Mouse (Mus musculus) left cerebral cortex, postnatal 25 days (tissue): Measurements from ENCODE around the gene Sipa1l1. TPM values are rescaled to one million over a fixed set of nuclear protein-coding genes. Genes with fewer than 3 reads are reported as not detected.
A peak's percentile ranks its signal among the peaks of the same experiment; 100 is the strongest.

Experiments
- DNase-seq, 2 experiments: peaks; one replicate each; pipeline ENCODE4 v3.0.0; 2022; ENCODE audit warnings: low spot score in 2 of 2, mixed read lengths in 1 of 2
- intact Hi-C: fragments of 180-260 bp; cut with DNase I; formaldehyde crosslinking; loops from one replicate; pipeline ENCODE4 v1.15.1; 2025
- total RNA-seq, 2 experiments: library from RNA; stranded (reverse); gene quantifications; 2 replicates each; pipeline ENCODE4 v1.2.3; 2021

The Sipa1l1 gene
- total RNA-seq, 2 experiments from 2014 or later: 258 to 266 TPM

DNA sequence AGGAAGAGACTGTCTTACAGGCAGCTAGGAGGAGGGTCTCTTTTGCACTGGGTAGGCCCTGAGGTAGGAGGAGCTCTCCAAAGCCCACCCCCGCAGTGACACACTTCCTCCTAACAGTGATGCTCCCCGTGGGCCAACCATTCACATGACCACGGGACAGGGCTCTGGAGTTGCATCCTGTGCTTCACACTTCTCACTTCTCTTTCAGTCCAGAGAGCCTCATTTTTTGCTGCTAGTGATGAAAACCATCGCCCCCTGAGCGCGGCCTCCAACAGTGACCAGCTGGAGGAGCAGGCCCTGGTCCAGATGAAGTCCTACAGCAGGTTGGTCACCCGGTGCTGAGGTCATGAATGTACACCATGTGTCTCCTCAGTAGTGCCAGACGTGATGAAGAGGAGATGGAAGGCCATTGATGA lies 277.5 kb downstream of the Sipa1l1 start:
- intact Hi-C loops: loop anchor here (10.0 kb wide), 1 partner anchor 272 kb away; no protein-coding TSS in a partner anchor
- DNase-seq: no peak

DNA sequence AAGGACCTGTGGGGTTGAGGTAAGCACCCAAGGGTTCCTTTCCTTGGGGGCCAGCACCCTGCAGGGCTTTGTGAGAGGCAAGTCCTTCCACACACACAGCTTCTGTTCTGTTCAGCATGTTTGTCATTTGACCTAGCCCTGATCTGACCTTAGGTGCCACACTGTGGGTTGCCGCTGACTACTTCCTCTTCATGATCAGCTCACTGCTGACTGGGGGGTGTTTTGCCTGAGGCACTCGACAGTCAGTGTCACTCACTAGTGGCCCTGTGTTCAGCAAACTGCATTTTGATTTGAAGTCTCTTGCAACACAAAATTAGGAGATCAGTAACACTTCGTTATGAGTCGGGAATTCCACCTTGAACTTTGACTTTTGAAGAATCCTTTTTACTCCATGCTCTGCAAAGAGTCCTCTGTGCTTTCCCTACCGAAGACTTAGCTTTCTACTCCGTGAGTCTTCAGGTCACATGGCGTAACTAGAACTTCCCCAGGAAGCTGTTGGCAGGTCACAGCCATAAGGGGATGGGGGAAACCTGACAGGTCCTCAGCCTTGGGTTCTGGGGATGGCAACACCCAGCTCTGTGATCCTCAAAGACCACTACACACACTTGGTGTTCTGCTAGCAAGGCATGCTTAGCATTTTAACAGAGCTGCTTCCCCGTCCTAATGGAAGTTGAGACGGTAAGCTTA lies 279.2 kb downstream of the Sipa1l1 start:
- no peak for DNase-seq
- intact Hi-C loops: loop anchor here (10.0 kb wide), 1 partner anchor 273 kb away; no protein-coding TSS in a partner anchor

DNA sequence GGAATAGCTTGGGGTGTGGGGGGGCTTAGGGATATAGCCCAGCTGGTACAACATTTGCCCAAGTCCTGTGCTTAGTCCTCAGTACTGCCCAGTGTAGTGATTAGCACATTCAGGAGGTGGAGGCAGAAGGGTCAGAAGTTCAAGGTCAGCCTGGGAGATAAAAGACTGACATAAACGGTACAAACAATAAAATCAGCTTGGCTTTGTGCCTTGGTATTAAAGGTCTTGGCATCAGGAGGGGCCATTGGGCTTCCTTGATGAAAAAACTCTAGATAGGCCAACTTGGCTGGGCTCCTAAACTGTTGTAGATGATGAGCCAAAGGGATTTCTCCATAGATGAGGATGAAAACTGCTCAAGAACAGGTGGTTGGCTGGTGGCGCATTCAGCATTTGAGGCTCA lies 283.3 kb downstream of the Sipa1l1 start:
- intact Hi-C loops: no loop called here
- DNase-seq: no peak

DNA sequence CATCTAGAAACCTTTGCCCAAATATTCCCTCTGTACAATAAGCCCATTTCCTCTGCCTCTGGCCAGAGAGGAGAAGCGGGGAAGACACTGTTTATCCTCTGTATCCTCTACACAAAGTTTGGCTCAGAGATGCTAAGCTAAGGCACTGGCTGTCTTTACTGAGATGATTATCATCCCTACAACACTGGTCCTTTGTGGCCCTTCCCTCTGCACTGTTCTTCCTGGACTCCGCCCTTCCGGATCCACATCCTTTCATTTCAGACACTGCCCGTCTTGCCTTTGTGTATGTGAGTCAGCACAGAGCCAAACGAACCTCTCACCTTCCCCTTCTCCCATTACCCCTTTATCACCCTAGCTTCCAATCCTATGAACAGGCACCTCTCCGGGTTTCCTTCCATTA lies 285.3 kb downstream of the Sipa1l1 start:
- no peak for DNase-seq

DNA sequence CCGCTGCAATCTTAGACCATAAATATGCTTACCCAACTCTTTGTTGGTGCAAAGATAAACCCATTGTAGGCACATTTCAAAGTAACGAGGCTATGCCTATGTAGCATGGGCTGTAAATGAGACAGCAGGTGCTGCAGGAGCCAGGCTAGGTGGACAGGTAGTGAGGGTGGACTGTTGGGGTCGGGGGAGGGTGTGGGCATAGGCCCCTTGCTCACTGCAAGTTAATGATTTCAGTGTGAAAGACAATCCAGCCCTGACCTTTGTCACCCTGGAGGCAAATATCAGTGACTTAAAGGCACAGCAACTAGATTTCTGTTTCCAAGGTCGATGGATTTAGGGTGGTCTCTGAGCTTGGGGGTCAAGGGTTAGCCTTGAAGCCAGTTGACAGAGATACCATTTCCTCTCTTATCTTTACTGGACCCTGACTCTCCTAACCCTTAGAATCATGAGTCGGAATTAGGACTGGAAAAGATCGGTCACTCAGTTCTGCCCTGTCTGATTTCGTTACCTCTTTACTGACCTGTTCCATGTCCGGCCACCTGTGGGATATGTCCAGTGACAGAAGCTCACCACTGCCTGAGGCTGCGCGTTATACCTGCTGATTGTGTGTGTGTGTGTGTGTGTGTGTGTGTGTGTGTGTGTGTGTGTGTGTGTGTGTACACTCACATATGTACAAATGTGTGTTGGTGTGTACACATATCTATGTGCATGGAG lies 286.7 kb downstream of the Sipa1l1 start:
- no peak for DNase-seq
- intact Hi-C loops: no loop called here

More for the DNA sequence above, 285.3 kb downstream of the Sipa1l1 start:
- intact Hi-C loops: no loop called here

DNA sequence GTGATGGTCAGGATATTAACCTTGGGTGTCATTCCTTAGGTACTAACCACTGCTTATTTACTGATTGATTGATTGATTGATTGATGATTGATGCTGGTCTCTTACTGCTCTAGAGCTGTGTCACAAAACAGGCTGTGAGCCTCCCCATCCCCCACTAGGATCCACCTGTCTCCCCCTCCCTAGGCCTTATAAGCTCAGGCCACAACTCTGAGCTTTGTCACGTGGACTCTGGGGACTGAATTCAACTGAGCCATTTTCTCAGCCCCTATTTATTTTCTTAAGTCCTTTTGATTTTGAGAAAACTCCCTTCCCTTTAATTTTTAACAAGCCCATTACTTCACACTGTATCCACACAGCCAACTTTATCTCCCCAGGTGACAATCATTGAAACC lies 287.3 kb downstream of the Sipa1l1 start:
- intact Hi-C loops: no loop called here
- no peak for DNase-seq

DNA sequence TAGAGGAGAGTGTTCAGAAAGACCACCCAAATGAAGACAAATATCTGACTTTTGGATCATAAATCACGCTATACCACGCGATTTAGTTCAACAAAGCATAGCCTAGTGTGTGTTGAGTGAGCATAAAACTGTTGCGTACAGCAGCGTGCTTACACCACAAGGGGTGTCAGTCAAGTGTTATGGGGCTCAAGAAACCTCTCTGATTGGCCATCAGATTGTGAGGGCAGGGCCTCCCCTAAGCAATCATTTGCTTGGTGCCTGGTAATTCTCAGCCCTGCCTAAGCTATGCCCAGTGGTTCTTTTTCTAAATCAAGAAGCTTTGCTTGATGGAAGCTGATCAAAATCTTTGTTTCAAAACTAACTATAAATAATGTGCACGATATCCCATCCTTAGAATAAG lies 288.5 kb downstream of the Sipa1l1 start:
- DNase-seq: no peak
- intact Hi-C loops: no loop called here

DNA sequence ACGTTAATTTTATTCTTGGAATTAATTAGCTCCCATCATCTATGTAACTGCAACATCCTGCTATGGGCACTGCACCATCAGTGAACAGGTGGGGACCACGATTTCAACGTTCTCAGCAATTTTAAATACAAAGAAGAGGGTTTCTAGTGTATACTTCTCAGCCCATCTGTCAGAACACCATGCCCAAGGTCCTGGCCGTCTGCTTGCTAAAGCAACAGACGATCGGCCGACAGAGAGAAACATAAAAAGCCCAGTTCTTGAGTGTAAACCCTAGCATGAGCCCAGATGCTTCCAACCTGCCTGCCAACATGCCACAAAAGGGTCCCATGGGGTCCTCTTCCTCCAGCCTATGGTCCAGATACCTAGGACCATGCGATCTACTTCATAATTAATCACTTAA lies 288.9 kb downstream of the Sipa1l1 start:
- intact Hi-C loops: no loop called here
- DNase-seq: no peak

DNA sequence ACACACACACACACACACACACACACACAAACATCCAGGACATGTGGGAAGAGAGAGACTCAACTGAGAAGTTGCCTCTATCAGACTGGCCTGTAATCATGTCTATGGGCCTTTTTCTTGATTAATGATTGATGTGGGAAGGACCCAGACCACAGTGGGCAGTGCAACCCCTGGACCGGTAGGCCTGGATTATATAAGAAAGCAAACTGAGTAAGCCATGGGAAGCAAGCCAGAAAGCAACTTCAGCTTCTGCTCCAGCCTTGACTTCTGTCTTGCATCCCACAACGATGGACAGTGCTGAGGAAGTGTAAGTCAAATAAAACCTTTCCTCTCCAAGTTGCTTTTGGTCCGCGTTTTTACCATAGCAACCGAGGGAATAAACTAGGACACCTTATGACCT lies 298.1 kb downstream of the Sipa1l1 start:
- intact Hi-C loops: loop anchor here (5.0 kb wide), 1 partner anchor 295 kb away; no protein-coding TSS in a partner anchor

DNA sequence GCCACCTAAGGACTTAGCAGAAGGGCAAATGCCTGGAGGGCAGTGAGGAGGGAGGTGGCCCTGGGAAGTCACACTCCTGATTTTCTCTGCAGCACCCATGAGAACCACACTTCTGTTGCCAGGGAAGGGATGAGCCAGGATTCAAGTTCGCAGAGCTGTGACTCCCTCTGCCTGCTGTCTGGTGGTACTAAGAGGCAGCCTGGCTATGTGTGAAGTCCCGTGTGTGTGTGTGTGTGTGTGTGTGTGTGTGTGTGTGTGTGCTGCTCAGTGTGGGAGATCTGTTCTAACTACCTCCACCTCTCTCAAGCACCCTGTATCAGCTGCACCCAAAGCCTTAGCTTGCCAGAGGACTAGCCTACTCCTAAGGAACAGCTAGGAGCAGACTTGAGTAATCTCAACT lies 298.5 kb downstream of the Sipa1l1 start:
- DNase-seq: peak; percentile 60 to 80
- intact Hi-C loops: loop anchor here (5.0 kb wide), 1 partner anchor 295 kb away; no protein-coding TSS in a partner anchor

More for the DNA sequence above, 298.1 kb downstream of the Sipa1l1 start:
- DNase-seq: no peak

DNA sequence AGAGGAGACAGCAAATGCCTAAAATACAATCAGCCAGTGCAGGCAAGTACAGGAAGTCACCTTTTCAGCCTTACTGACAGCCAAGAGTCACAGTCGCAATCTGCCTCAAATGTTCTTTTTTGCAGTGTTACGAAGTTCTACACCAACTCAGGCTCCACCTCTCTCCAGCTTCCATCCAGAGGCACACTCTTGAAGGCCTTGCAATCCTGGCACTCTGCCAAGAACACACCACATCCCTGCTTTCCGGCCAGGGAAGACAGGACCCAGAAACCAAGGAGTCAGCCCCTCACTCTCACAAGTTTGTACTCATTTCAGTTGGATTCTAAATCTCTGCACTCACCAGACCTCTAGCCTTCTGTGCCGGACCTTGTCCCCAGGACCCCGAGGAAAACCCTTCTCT lies 299.3 kb downstream of the Sipa1l1 start:
- intact Hi-C loops: loop anchor here (5.0 kb wide), 1 partner anchor 296 kb away; no protein-coding TSS in a partner anchor
- no peak for DNase-seq

DNA sequence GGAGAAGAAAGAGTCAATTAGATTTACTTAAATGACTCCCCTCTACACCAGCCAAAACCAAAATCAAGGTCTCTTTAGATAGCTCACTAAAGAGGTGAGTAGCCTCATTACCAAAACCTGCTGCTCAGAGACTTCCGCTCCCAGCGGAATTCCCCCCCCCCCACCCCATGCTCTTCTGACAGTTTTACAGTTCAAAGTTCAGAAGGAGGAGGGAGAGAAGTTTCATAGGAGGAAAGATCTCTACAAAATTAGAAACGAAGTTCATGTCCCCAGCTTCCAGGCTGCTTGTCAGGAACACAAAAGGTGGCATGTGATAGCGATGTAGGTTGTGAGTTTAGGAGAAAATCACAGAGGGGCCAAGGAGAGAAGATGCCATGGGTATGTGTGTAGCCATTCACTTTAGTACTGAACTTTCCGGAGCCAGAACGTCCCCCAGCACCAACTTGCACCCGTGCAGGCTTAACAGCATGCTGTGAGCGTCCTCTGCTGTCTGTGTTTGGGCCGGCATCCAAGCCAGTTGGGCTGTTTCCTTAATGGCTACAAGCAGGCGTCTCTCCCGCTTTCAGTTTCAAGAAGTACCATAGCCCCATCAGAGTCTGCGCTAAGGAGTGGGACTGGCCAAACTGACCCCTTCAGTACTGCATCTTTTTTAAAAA lies 300.7 kb downstream of the Sipa1l1 start:
- intact Hi-C loops: loop anchor here (5.0 kb wide), 2 partner anchors 298 to 498 kb away; no protein-coding TSS in a partner anchor
- peak; percentile 87 to 95 for DNase-seq

DNA sequence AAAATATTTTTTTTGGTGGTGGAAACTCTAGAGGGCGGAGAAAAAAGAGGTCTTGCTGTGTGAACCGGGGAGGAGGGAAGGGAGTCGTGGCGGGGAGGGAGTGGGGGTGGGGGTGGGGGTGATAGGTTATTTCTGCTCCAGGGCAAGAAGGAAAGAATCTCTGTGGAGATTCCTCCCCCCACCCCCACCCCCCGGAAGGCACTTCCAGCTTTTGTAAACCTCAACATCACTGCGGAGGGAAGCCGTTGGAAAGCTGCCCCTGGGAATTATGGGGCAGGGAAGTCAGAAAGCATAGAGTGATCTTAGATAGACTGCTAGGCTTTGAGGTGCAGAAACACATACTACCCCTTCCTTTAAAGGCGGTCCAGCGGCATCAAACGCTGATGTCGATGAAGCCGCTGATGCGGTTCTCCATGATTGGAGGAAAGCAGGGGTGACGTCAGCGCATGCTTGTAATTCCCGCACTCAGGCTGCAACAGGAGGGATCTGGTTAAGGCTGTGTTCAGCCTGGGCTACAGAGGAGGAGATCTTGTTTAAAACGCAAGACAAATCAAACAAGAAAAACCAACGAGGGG lies 301.3 kb downstream of the Sipa1l1 start:
- peak; percentile 77 to 93 for DNase-seq
- intact Hi-C loops: loop anchor here (5.0 kb wide), 1 partner anchor 498 kb away; no protein-coding TSS in a partner anchor

DNA sequence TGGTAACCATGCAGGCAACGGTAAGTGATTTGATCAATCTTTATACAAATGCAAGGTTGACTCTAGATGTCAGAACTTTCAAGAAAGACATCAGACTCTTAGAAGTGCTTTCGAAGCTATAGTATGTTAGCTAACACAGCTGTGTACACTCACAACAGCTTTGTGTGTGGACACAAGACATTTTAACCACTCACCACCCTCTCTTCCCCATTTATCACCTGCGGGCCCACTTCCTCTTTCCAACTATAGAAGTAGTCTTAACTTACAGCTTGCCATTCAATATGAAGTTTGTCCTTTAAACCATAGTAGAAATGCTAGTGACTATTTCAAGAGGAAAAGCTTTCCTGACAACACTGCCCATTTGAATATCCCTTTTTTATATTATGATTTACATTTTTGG lies 303.7 kb downstream of the Sipa1l1 start:
- DNase-seq: no peak
- intact Hi-C loops: loop anchor here (5.0 kb wide), 1 partner anchor 500 kb away; no protein-coding TSS in a partner anchor

DNA sequence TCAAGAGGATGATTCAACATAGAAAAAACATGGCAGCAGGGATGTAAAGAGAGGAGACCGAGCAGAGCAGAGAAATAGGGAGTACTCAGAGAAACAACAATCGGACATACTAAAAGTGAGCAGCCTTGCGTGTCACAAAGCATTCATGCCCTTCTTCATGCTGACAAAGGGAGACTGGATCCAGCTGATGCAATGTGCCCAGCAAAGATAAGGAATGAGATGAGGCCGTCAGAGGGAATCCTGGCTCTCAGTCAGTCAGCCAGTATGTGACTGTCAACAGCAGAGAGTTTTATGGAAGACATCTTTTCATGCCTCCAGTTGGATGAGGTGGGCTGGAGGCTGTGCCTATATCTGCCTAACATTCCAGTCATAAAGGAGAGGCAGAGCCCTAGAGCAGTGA lies 304.1 kb downstream of the Sipa1l1 start:
- no peak for DNase-seq
- intact Hi-C loops: loop anchor here (5.0 kb wide), 1 partner anchor 501 kb away; no protein-coding TSS in a partner anchor

DNA sequence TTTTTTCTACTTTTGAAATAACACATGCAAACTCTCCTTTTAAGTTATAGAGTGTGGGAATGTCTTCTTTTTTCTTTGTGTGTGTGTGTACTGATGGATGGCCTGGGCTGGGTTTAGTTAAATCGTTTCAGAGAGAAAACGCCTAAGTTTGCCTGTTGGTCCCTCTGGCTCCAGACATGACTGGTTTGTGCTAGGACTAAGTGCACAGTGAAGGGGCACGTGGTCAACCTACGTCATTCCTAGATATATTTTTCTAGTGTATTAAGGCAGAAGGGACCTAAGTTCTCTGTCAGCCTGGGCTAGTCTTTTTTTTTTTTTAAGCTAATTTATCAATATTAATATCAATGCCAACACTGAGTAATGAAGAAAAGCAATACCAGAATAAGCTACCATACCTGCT lies 305.3 kb downstream of the Sipa1l1 start:
- intact Hi-C loops: loop anchor here (5.0 kb wide), 1 partner anchor 502 kb away; no protein-coding TSS in a partner anchor
- DNase-seq: no peak

DNA sequence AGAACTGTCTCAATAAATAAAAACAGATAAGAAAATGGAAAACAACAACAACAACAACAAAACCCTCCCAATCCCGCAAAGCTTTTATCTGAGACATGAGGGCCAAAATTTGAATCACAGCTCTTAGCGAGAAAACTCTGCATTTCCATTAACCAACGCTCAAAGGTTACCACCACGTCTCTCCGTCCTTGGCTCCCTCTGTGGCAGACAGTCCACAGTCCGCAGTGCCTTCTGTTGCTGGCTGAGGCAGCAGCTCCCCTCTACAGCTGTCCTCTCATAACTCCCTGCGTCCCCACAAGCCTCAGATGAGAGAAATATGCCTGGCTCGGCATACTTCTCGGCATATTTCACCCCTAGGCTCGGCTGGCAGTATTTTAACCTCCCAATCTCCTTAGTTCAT lies 306.9 kb downstream of the Sipa1l1 start:
- DNase-seq: no peak
- intact Hi-C loops: no loop called here

DNA sequence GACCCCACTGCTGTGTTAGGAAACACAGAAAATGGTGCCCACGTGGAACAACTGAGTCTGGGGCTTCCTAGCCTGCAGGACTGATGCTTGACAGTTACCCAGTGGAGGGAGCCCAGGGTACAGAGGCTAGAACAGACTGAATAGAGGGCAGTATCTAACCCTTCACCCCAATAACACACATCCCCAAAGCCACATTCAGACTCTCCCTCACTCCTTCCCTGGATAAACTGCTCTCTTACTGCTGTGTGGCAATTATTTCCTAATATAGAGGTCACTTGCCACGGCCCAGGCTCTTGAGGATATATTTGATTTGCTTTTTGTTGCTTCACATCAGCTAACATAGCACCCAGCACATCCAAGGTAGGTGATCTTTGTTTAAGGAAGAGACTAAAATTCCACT lies 307.5 kb downstream of the Sipa1l1 start:
- DNase-seq: no peak
- intact Hi-C loops: no loop called here

DNA sequence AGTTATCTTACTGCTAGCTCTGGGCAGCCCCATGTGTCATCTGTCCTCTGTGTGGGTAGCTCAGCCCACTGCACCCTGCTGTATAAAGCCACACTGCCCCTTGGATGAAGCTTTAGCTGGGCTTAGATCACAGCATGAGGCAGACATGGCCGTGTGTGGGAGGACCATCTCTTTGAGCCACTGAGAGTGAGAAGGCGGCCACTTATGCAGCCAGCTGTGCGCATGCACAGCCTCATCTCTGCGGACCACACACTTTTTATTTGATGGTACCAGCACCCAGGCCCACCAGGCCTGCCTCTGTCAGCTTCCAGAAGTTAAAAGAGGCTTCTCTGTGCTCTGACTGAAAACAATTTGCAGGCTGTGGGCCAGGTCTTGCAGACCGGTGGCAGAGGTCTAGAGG lies 308.7 kb downstream of the Sipa1l1 start:
- intact Hi-C loops: no loop called here
- DNase-seq: peak in 1 of 2 experiments; percentile 65

DNA sequence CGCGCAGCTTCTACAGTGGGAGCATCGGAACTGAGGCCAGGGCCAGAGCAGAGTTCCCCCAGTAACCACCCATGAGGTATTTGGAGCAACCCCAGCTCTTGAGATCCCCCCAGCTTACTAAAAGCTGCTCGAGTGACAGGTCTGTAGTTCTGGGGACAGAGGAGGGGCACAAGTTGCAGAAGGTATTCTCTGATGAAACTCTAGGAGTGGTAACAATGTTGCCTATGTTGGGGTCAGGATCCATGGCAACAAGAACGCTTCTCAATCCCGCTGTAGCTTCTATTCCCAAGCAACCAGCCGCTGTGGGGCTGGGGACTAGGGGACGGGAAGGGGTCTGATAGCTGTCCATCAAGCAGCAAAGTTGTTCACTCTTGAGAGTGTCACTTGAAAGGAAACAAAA lies 309.1 kb downstream of the Sipa1l1 start:
- DNase-seq: no peak
- intact Hi-C loops: no loop called here
